Mouse (Mus musculus) embryo, embryonic 11 days (tissue): ENCODE results near the gene 4930426L09Rik.
A peak's percentile ranks its signal among the peaks of the same experiment; 100 is the strongest.
"Not testable (repeated sequence)": the region's sequence is repeated elsewhere in the genome, so short reads cannot be mapped to it uniquely, and the experiment has no call there.

Source experiments
- DNase-seq: peaks from one replicate; pipeline ENCODE4 v3.0.0-alpha.2; 2015

4930426L09Rik gene

GRCm38 (mm10) chr2:18971564-18971963, 26.6 kb upstream of the 4930426L09Rik start:
- DNase-seq: no peak

GRCm38 (mm10) chr2:18974882-18975645, 23.1 kb upstream of the 4930426L09Rik start:
- DNase-seq: no peak

GRCm38 (mm10) chr2:18976175-18976574, 22.0 kb upstream of the 4930426L09Rik start:
- no peak for DNase-seq

DNA sequence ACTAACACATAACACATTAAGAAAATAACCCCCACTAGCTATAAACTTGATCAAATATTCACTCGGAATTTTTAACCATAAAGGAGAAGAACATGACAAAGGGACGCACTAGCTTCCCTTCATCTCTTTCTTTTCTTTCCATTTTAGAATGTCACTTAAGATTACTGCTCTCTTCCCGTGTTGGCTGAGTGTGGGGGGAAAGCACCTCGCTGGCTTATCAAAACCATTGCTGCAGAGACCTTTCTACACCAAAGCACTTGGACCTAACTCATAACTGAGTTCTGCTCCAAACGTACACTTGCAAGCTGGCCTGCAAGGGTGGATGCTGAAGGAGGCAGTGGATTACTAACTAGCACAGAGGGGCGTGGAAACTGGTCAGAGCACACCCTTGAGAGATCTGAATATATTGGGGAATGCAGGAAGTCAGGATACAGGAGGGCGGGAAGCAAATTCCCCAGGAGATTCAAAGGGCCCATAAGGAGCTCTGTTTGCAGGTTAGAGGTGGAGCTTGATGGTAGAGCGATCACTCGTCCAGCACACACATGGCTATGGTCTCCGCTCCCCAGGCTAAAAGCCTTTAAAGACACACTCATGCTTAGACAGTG, 20.8 kb upstream of the 4930426L09Rik start:
- DNase-seq: no peak

GRCm38 (mm10) chr2:18979046-18979445, 19.1 kb upstream of the 4930426L09Rik start:
- DNase-seq: no peak

DNA sequence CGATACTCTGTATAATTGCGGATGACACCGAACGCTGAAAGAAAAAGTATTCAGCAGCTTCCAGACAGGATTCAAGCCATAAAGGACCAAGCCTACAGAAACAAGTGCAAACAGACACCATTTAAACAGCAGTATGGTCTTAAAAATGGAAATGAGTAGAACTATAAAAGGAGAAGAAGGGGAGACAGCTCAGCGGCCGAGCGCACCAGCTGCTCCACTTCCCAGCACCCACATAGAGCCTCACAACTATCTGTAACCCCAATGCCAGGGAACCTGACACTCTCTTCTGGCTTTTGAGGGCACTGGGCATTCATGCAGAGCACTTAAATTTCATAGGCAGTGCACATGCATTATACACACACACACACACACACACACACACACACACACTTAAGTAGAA, 18.5 kb upstream of the 4930426L09Rik start:
- DNase-seq: no peak

DNA sequence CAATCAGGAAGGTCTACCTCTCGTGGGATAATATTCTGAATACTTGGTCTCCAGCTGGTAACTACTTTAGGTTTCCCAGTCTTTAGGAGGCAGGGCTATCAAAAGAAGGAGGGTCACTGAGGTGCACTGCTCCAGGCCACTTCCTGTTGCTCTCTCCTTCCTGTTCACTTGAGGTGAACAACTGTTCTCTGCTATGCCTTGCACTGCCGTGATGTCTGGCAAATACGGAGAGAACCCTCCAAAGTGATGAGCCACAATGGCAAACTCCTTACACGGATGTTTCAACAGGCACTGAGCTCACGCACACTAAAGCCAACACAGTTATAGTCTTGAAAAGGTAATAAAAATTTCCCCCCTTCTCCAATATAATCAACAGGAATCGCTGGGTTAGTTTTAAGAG, 15.6 kb upstream of the 4930426L09Rik start:
- no peak for DNase-seq

- DNase-seq: no peak
These were observed 14.6 kb upstream of the 4930426L09Rik start for GRCm38 (mm10) chr2:18983546-18983945.

GRCm38 (mm10) chr2:18984095-18984847, 13.9 kb upstream of the 4930426L09Rik start:
- no peak for DNase-seq

GRCm38 (mm10) chr2:18985506-18985905, 12.6 kb upstream of the 4930426L09Rik start:
- DNase-seq: no peak

GRCm38 (mm10) chr2:18988885-18989284, 9.3 kb upstream of the 4930426L09Rik start:
- no peak for DNase-seq

DNA sequence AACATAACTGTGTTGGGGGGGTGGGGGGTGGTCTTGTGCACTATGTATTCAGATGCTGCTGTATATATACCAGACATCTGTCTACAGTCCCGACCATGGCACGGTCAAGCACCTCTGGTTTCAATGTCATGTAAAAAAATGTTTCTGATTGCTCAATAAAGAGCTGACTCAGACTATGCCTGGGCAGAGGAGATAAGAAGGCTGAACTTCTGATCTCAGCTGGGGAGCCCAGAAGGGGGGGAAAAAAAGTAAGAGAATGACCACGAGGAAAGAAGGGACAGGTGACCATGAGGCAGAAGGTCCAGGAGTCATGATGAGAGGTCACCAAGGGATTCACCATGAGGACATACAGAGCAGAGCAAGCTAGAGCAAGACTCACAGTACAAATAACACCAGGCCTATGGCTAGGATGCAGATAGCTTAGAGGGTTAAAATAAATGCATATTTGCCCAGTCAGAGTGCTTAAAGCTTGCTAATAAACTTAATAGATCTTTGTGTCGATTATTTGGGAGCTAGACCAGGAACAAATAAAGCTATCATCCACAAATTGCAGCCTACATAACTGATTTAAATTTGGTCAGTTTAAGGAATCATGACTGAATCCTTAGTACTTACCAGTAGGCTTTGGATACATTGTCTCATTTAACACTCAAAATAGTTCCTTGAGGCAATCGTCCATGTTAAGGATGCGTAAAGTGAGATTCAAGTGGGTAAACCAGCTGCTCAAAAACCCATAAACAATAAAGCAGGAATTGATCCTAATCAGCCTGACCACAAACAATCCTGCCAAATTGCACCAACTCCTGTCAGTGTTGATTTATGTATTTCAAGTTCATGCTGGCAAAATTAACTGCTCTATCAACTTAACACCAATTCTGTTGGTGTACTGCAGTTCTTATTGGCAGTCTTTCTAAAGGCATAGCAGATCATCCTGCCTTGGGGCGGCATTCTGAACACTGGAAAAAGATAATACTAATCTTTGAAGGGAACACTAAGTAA, 5.3 kb upstream of the 4930426L09Rik start:
- DNase-seq: no peak

DNA sequence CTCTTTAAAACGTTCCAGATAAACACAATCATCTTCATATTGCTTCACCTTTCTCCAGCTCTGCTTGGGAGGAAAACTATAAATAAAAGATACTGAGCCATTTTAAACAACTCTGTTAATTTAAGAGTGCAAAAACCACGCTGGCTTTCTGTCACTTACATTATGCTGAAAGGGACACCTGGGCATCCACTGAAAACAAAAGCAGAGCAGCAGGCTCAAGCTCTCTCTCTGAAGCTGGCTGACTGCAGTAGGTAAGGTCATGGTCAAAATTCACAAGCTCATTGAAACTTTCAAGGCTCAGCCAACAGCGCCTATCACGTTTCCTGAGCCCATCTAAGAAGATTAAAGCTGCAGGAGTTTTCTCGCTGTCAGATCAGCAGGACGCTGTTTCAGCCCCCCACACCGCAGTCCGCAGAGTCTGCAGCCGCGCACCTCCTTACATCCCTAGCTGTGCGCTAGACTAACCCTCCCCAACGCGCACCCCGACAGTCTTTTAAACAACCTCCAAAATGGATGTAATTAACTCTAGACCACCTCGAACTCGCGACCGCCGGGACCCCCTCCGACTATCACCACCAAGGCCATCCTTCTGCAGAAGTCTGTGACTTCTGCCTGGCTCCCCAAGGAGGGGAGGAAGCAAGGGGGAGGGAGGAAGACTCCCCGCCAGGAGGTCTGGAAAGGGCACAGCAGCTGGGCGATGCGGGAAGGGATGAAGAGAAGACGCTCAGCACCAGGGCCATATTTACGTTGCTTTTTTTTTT, 1.5 kb upstream of the 4930426L09Rik start:
- DNase-seq: peak; percentile 38

DNA sequence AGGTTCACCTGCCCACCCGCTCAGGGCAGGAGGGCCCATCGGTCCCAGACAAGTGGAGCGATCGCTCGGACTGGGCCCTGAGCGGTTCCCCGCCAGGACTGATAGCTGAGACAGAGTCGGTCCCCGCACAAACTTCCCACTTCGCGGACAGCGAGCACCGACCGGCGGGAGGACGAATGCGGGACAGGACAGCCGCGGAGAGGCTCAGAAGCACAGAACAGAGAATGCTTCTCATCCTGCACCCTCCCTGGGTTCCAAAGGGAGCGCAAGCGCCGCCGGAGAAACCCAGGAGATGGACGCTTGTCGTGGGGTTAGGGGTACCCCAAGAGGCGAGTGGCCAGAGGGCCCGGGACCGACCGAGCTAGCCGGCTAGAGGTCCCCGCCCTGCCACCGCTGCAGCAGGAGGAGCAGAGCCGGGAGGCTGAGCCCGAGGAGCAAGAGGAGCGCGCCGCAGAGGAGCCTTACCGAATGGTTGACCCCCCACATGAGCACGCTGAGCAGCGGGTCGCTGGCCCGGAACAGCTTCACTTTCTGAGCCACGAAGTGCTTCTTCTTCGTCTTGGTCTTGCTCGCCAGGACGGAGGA, 664 bp upstream of the 4930426L09Rik start:
- DNase-seq: peak; percentile 76

- DNase-seq: no peak
These were observed 1.3 kb downstream of the 4930426L09Rik start for GRCm38 (mm10) chr2:18999395-18999794.

DNA sequence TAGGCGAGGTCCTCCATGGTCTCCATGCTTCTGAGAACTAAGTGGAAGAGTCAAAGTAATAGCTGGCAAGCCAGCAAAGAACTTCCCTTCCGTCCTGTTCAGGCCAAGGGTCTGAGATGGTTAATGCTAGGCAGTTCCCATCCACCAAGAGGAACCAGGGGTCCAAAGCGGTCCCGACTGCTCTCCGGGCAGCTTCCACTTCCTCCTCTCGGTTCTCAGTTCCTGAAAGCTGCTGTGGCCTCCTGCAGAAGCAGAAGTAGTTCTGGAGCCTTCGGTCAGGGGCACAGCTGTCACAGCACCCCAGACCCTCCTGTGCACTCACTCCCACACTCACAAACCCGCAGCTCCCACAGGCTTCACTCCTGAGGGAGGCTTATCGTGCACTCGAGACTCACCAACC, 6.7 kb downstream of the 4930426L09Rik start:
- DNase-seq: no peak

- DNase-seq: no peak
These were observed 8.0 kb downstream of the 4930426L09Rik start for GRCm38 (mm10) chr2:19006124-19006523.

- no peak for DNase-seq
These were observed 9.4 kb downstream of the 4930426L09Rik start for GRCm38 (mm10) chr2:19007580-19007979.

GRCm38 (mm10) chr2:19010541-19010940, 12.4 kb downstream of the 4930426L09Rik start:
- not testable (repeated sequence) for DNase-seq

DNA sequence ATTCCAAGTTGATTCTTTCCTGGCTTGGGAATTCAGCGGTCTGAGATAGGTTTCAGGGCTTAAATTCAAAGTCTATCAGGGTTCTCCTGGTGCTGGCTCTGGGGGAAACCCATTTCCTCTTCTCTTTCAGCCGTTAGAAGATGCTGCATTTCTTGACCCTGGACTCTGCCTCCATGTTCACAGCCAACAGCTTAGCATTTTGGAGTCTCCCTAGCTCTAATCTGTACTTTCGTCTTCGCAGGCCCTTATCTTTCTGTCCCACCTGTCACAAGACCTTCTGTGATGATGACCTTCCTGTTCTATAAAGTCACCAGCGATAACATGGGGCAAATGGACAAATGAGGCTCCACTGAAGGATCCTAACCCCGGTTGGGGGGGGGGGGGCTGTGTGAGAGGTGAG, 13.3 kb downstream of the 4930426L09Rik start:
- DNase-seq: no peak

GRCm38 (mm10) chr2:19016348-19016747, 18.2 kb downstream of the 4930426L09Rik start:
- no peak for DNase-seq
